Mouse (Mus musculus): ENCODE results near the gene Hbp1.

Gene Hbp1

DNA sequence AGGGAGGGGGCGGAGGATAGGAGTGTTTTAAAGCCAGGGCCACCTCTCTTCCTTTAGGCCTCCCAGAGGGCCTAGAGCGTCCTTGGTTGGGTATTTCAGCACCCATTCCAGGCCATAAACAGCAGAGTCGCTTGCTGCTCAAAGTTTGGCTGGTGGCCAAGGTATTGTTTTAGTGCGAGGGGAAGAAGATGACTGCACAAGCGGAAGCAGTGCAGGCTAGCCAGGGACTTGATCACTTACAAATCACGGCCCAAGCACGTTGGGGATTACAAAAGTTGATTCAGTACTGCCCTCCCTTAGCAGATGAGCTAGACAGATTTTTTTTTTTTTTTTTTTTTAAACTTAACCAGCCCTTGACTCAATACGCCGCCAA, 310 bp upstream of the Hbp1 start:
- DNase-seq (ENCODE audit: low read depth) = no peak

DNA sequence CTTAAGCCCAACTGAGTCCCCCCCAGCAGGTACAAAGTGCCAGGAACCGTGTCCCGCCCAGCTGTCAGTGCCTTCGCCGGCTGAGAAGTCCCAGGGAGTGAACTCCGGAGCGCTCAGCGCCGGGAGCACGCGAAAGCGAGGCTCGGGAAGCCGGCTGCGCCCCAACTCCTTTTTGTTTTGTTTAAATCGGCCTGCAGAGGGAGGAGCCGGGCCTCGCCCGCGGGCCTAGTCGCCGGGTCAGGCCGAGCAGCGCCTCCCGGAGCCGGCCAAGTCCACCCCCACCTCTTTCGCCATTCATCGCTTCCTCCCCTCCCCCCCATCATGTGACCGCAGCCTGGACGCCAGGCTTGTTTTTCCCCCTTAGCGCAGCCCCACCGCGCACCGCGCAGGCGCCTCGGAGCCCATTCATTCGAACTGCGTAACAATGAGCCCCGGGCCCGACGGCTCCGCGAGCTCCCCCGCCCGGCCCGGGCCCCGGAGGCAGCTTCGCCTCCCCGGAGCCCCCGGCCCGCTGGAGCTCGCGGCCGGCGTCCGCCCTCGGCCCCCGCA, 1.1 kb downstream of the Hbp1 start:
- DNase-seq (ENCODE audit: low read depth) = peak; percentile 76

DNA sequence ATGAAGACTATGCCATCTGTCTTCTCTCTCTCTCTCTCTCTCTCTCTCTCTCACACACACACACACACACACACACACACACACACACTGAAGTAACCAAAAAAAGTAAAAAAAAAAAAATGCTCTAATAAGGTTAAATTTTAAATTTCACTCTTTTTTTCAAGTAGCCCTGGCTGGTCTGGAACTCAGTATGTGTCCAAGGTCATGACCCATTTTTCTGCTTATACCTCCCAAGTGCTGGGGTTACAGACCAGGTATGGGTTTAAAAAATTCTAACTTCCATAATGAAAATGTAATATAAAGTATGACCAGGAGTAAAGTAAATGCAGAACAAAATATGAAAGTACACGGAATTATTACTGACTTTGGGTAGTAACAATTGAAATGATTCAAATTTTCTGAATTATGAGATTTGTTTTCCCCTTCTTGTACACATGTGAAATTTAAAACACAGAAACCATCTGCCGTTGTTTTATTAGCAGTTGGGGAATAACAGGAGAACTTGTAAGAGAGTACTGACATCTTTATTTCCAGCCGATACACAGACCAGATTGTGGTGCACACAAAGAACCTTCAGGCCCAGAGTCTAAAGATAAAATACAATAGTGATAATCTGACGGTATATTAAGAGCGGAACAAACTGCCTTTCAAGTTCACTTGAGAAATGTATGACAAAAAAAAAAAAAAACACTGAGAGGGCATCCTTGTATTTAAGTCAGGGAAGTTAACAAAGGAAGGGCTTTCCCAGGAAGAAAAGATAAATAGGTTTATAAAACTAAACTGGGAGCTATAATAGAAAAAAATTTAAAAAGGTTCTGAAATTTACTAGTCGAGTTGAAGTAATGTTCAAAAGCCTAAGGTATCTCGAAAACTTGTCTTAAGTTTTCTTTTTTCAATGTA, 2.0 kb downstream of the Hbp1 start:
- DNase-seq (ENCODE audit: low read depth) = no peak

DNA sequence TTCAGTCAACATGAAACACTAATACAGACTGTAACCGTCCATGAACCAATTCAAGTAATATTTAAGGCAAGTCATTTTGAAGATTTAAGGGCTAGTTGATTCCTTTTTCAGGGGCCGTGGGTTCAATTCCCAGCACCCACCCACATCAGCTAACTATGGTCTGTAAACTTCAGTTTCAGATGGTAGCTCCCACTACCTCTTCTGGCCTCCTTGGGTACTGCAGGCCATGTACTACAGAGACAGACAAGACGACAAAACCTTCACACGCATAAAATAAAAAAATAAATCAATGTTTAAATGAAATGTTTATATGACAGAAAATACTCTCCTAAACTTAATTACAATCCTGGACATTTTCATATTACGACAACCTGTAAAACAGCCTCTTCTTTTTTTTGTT, 2.9 kb downstream of the Hbp1 start:
- no peak for DNase-seq (ENCODE audit: low read depth)

DNA sequence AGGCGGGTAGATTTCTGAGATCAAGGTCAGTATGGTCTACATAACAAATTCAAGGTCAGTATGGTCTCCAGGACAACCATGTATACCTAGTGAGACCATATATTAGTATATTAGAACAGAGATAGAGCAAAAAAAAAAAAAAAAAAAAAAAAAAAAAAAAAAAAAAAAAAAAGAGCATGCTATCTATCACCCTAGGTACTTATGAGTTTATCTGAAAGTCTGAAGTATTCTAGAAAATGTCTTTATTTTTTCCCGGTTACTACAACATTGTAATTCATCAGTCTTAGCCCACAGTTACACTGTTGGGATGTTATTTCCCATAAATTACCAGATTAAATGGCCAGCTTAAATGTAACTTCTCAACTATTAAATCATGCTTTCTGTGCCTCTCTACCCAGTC, 5.9 kb downstream of the Hbp1 start:
- no peak for DNase-seq (ENCODE audit: low read depth)

DNA sequence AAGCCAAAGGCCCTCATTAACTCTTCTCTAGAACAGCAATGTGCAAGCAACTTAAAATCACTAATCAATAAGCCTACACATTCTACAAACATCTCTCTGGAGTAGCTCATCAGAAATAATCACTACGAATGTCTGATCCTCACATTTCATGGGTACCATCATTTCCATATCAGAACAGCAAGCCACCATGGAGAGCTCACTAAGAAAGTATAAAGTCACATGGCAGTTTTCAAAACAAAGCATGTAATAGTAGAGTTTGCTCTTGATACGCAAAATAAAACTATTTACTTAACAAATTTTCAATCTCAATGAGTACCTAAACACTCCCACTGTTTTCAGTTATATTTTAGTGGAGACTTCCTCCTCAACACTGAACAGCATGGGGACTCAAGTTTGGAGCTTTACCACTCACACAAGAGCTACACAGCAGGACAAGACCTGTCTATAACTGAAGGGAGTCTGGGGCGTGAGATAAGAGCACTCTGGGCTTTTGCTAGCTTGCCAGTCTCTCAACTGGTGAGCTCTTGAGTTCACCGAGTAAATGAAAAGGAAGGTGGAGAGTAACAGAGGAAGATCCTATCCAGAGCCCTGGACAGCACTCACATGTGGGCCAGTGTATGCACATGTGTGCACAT, 7.2 kb downstream of the Hbp1 start:
- DNase-seq (ENCODE audit: low read depth) = peak; percentile 60

DNA sequence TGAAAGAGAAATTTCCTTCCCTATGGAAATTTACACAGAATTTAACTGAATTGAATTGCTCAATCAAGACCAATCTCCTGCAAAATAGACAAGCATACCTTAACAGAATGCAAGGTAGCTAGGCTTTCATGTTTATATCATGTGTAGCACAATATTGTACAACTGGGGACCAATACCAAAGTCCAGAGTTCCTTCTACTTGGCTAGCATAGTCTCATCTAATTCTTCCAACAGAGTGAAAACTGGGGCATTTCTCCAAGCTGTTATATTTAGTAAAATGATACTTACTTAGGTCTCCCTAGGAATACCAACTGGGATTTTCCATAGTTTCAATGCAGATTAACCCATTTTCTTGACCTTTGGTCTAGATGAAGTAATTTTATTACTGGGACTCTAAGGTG, 11.3 kb downstream of the Hbp1 start:
- no peak for DNase-seq (ENCODE audit: low read depth)

DNA sequence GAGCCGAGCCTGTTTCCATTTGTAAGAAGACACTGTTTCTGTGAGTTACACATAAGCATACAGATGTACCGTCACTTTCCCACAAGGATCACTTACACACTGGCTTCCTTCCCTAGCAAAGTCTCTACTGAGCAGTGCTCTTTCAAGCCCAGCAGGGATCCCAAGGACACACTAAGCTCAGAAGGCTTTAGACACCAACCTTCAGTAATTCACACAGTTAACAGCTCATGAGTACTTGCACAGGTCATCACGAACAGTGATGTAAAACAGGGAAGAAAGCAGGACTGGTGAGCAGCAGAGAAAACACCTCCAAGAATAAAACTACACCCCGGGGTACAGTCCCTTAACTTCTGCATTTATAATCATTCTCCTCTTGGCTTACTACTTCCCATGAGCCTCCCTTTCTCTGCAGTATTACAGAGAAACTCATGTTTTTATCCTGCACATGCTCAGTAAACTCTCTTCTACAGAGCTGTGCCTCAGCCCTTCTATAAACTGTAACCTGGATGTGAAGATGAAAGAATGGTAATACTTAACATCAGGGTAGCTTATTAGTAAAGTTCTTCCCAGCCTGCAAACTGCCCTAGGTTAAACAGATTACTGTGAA, 11.8 kb downstream of the Hbp1 start:
- no peak for DNase-seq (ENCODE audit: low read depth)

DNA sequence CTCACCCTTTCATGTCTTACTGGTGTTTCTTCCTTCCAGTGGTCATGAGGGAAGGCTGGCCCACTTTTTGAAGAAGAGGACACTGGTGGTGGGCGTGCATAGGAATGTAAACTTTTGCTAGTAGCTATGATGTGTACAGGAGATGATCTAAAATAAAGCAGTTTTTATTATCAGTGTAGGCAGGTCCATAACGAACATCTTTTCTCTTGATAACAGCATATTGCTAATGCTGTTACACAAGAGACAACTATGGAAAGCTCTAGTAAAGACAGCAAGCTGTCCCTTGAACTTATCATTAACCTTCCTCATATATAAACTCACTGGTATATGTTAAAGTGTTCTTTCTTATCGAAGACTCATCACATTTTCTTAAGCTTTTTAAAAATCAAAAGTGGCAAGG, 12.7 kb downstream of the Hbp1 start:
- no peak for DNase-seq (ENCODE audit: low read depth)

DNA sequence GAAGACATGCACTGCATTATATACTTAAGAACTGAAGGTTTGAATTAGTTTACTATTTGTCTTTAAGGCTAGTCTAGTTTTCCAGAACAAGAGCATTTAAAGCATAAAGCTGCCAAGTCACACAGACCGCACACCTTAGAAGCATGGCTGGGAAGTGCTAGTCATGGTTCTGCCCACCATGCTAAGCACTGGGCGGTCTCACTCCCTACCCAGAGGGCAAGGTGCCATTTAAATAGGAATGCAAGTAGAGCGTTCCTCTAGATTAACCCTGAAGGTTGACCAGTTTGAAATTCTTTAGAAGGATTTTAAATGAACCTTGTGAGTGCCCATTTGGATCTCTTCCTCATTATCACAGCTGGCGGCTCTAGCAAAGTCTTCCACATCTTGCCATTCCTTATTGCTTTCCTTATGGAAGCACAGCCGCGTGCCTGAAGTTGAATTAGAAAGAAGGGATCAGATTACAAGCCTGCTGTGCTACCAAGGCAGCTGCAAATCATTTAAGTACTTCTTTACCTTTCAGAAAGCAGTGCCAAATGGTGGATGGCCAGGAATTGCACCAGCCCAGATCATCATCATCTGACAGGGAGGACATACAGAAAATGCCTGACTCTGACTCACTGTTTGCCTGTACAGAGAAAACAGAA, 13.6 kb downstream of the Hbp1 start:
- DNase-seq (ENCODE audit: low read depth) = no peak

DNA sequence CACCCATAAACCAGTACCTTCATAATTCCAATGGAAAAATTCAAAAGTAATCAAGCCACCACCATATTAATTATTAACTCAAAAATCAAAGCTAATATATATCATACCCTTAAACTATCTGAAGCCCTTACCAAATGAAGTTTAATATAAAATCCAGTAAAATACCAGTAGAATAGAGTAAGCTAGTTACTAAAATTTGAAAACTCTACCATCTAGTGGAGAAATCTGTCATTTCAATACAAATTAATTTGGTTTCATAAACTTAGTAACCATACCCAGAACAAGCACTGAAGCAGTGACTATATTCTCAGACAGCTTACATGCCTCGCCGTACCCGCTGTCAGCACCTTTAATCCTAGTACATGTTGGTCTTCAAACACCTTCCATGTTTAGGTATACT, 18.5 kb downstream of the Hbp1 start:
- no peak for DNase-seq (ENCODE audit: low read depth)

DNA sequence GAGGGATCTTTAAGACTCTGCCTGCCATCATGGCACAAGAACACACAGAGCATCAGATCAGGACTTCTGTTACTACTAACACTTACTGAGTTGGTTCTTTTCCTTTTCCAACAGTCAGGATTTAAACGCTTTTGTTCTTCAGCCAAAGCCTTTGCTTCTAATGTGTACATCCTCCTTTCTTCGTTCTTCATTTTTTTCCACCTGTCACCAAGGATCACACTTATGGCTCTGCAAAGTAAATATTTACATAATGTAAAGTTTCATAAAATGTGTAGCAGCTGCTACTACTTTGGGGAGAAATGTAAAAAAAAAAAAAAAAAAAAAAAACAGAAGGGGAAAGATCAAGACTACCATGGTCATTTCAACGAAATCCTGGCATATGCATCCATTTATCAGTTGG, 21.8 kb downstream of the Hbp1 start:
- DNase-seq (ENCODE audit: low read depth) = no peak

DNA sequence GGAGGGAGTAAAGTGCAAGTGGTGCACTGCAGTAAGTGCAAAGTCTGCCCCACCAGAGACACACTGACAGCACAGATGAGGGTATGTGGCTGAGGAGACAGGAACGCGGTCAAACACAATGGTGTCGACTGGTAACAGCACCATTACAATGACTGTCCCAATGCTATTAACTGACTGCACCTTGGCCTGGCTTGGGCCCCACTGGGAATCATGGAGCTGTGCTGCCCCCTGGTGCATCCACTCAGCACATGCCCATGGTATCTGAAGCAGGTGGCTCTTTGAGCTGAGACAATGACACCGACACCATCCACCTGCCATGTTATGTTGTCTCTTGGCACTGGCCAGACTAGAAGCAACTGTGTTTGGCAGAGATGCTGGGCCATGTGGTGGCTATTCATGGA, 23.7 kb downstream of the Hbp1 start:
- DNase-seq (ENCODE audit: low read depth) = no peak

DNA sequence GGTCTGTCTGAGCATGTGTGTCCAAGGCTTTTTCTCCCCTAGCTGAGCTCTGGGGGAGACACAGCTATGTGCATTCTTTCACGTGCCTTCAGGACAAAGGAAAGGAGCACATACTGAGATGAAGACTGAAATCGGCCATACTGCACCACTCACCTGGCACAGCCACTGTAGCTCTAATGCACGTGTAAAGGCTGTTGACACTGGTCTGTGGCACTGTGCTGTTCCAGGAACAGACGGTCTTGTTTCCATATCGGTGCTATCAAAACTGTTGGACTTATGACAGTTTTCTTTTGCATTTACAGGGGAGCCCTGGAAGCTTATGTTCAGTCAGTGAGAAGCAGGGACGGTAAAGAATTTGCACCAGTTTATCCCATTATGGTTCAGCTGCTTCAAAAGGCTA, 25.0 kb downstream of the Hbp1 start:
- DNase-seq (ENCODE audit: low read depth) = no peak

DNA sequence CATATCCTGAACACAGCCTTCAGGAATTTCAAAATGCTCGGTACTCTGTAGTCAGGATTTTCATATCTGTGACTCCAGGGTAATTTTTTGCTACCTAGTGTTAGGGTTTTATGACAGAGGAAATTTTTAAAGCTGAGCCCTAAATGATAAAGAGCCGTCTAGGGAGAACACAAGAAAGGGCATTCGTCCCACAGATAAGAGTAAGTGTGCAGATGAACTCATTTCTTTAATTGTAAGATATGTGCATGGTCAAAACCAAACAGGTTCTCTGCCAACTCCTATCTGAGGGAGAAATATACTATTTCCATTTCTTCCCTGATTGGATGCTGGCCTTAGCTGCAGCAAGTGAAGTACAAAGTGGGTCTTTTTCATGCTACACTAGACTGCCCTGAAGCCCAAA, 26.2 kb downstream of the Hbp1 start:
- no peak for DNase-seq (ENCODE audit: low read depth)

DNA sequence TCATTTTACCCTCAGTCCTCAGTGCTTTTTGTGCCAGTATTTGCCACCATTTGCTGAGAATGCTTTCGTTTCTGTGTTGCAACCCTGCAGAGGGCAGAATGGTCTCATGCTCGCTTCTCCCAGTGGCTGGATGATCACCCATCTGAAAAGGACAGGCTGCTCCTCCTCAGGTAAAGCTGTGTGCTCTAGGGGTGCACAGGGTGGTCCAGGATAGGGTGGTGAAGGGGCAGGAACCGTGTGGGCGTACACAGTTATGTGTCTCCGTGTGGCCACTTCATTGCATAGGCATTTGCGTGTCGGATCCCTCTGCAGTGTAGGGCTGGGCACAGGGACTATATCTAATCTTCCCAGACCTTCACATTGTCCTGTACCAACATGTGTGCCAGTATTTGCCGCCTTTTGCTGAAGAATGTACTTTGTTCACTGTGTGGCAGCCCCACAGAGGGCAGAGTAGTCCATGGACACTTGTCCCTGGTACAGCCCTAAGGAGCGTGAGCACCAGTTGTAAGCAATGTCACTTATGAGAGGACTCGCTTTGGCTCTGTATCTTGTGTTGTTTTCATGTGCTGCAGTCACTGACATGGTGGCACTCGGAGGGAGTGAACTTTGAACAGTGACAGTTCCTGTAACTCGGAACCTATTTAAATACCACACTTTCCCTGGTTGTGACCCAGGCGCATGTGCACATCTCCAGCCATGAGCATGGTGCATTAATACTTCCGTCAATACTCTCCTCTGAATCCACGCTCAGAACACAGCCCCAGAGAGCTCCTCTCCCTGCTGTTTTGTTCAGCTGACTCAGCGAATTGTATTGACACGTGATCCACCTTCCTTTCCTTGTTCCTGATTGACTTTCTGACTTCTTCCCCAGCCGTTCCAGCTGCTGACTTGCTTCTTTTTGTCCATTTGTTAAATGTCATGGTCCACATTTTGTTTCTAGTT, 29.6 kb downstream of the Hbp1 start:
- no peak for DNase-seq (ENCODE audit: low read depth)

DNA sequence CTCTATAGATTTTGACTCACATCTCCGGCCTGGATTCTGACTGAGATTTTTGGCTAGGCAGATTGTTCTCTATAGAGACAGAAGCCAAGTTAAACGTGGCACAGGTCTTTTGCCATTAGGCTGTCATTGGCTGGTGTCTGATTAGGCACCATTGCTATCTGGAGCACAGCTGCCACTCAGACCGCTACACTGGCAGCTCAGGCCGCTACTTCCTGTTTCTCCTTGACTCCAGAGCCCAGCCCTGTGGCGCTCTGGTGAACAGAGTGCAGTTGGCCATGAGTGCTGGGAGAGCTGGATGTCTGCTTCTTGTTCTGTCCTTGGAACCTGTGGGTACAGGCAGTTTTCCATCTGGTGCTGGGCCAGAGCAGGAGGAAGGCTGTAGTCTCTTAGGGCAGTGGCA, 33.1 kb downstream of the Hbp1 start:
- DNase-seq (ENCODE audit: low read depth) = no peak

DNA sequence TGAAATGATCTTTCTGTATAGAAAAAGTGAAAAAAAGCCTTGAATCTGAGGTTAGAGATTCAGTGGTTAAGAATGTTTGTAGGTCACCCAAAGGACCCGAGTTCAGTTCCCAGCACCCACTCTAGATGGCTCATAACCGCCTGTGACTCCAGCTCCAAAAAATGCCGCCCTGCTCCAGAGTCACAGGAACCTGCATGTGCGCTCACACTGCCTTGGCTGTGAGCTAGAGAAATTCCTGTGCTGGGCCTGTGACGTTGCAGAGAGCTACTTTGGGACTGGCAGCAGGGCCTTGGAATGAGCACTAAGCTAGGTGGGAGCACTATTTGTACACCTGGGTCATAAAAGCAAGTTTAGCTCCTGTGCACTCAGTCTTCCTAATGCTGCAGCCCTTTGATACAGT, 33.6 kb downstream of the Hbp1 start:
- DNase-seq (ENCODE audit: low read depth) = no peak

DNA sequence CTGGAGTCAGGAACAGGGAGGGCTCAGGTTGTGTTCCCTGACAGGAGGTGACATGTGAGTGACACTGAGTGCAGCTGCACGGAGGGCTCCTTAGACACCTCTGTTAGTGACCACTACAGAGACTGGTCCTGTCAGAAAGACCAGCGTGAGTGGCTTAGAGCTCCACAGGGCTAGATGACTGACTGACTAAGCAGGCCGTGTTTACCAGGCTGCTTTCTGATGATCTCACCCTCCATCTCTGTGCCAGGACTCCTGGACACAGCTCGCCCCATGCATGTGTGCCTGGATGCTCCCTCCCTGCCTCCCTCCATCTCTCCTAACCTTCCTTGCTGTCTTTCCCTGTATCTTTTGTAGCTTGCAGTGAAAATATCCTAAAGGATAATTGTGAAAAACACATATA, 36.7 kb downstream of the Hbp1 start:
- DNase-seq (ENCODE audit: low read depth) = no peak

DNA sequence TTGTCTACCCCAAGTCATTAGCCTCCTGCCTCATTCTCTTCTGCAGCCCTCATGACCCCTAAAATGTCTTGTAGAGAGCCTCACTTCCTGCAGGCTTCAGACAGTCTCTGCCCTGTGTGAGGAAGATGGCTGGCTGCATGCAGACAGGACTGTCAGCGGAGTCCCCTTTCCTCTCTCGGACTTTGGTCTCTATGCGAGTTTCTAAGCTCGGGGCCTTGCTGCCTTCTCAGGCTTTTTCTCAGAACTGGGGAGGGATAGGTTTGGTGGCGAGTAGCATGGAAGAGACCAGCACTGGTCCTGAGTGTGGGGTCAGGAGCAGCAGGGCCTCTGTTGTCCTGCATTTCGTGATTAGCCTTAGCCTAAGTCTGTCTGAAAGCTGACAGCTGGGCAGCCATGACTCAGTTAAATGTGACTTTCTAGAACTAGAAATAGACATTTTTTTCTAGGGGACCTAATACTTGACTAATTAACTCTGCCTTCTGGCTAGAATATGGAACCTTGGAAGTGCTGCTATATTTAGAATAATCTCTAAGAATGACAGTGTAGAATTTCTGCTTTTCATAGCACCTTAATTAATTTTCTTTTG, 37.3 kb downstream of the Hbp1 start:
- no peak for DNase-seq (ENCODE audit: low read depth)

DNA sequence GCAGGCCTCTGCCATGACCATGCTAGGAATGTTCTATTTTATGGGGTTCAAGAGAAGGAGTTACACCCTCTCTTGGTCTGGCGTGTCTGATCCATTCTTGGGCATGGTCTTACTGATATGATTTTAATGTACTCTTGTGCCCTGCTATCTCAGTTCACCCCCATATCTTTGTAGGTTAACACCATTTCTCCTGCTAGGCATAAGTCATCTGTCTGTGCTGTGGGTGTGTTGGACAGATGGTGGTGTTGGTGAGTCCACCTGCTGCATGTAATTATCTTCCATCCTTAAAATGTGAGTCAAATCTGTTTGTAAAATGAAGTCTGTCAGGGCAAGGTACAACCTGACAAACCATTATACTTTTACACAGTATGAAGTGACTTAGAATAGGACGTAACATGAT, 42.9 kb downstream of the Hbp1 start:
- no peak for DNase-seq (ENCODE audit: low read depth)
